Mouse (Mus musculus): Measurements from ENCODE around the gene Sbf2.

DNA sequence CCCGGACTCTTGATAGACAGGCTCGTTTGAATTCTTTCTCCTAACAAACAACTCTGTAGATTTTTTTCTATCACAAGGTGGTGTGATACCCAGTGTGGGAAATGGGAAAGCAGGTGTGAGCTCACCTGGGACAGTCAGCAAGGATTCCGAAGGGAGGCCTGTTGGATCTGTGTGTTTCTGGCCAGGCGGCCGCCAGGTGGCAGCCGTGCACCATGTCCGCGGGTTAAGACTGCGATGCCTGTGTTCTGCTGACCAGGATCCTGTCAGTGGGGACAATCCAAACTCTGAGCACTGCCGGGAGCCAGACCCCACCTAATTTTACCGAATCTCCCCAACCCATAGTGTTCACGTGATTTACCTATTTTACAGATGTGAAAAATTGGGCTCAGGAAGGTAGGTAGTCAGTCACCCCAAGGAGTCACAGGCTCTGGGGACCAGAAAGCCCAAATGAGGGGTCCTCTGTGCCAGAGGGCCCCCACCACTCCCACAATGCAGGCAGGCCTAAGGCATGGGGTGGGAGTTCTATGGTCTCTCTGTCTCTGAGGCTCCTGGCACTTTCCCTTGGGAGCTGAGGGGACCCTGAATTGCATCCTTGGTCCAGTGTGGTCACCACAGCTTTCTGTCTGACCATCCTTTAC, 327.8 kb downstream of the Sbf2 start:
- TF ChIP-seq CTCF (IDR thresholded peaks at IDR 0.05; ENCODE audit: low read depth): peak; percentile 91
- TF ChIP-seq EP300 (IDR thresholded peaks at IDR 0.05; ENCODE audit: low read depth): no peak

Measured in heart, postnatal 0 days (tissue).